Mouse (Mus musculus): Measurements from ENCODE around the gene Tmem202.
A peak's percentile ranks its signal among the peaks of the same experiment; 100 is the strongest.

The Tmem202 gene

GRCm38 (mm10) chr9:59548961-59549487, 9.4 kb upstream of the Tmem202 start:
- TF ChIP-seq GATA4 (IDR thresholded peaks at IDR 0.05; ENCODE audit: insufficient replicate concordance, low read length) = no peak

- TF ChIP-seq GATA4 (IDR thresholded peaks at IDR 0.05; ENCODE audit: insufficient replicate concordance, low read length) = no peak
Observed at GRCm38 (mm10) chr9:59547869-59548268, 8.2 kb upstream of the Tmem202 start.

- TF ChIP-seq GATA4 (IDR thresholded peaks at IDR 0.05; ENCODE audit: insufficient replicate concordance, low read length) = no peak
Observed at GRCm38 (mm10) chr9:59544739-59545138, 5.1 kb upstream of the Tmem202 start.

- TF ChIP-seq GATA4 (IDR thresholded peaks at IDR 0.05; ENCODE audit: insufficient replicate concordance, low read length) = peak; percentile 62; the same call in 1 of the 2 replicates
Observed at GRCm38 (mm10) chr9:59542766-59543324, 3.2 kb upstream of the Tmem202 start.

- no peak for TF ChIP-seq GATA4 (IDR thresholded peaks at IDR 0.05; ENCODE audit: insufficient replicate concordance, low read length)
Observed at GRCm38 (mm10) chr9:59541617-59542016, 2.0 kb upstream of the Tmem202 start.

- no peak for TF ChIP-seq GATA4 (IDR thresholded peaks at IDR 0.05; ENCODE audit: insufficient replicate concordance, low read length)
Observed at GRCm38 (mm10) chr9:59537651-59538050, 2.0 kb downstream of the Tmem202 start.

- TF ChIP-seq GATA4 (IDR thresholded peaks at IDR 0.05; ENCODE audit: insufficient replicate concordance, low read length) = no peak
Observed at GRCm38 (mm10) chr9:59533889-59534288, 5.8 kb downstream of the Tmem202 start.

- TF ChIP-seq GATA4 (IDR thresholded peaks at IDR 0.05; ENCODE audit: insufficient replicate concordance, low read length) = no peak
Observed at GRCm38 (mm10) chr9:59533422-59533821, 6.2 kb downstream of the Tmem202 start.

GRCm38 (mm10) chr9:59531645-59532044, 8.0 kb downstream of the Tmem202 start:
- no peak for TF ChIP-seq GATA4 (IDR thresholded peaks at IDR 0.05; ENCODE audit: insufficient replicate concordance, low read length)

- TF ChIP-seq GATA4 (IDR thresholded peaks at IDR 0.05; ENCODE audit: insufficient replicate concordance, low read length) = no peak
Observed at GRCm38 (mm10) chr9:59528274-59528673, 11.4 kb downstream of the Tmem202 start.

- TF ChIP-seq GATA4 (IDR thresholded peaks at IDR 0.05; ENCODE audit: insufficient replicate concordance, low read length) = no peak
Observed at GRCm38 (mm10) chr9:59527580-59527979, 12.1 kb downstream of the Tmem202 start.

- no peak for TF ChIP-seq GATA4 (IDR thresholded peaks at IDR 0.05; ENCODE audit: insufficient replicate concordance, low read length)
Observed at GRCm38 (mm10) chr9:59526727-59527126, 12.9 kb downstream of the Tmem202 start.

- TF ChIP-seq GATA4 (IDR thresholded peaks at IDR 0.05; ENCODE audit: insufficient replicate concordance, low read length) = no peak
Observed at GRCm38 (mm10) chr9:59522906-59523305, 16.7 kb downstream of the Tmem202 start.

GRCm38 (mm10) chr9:59519396-59519795, 20.3 kb downstream of the Tmem202 start:
- TF ChIP-seq GATA4 (IDR thresholded peaks at IDR 0.05; ENCODE audit: insufficient replicate concordance, low read length) = no peak

GRCm38 (mm10) chr9:59518976-59519375, 20.7 kb downstream of the Tmem202 start:
- no peak for TF ChIP-seq GATA4 (IDR thresholded peaks at IDR 0.05; ENCODE audit: insufficient replicate concordance, low read length)

GRCm38 (mm10) chr9:59517127-59517526, 22.5 kb downstream of the Tmem202 start:
- no peak for TF ChIP-seq GATA4 (IDR thresholded peaks at IDR 0.05; ENCODE audit: insufficient replicate concordance, low read length)

- TF ChIP-seq GATA4 (IDR thresholded peaks at IDR 0.05; ENCODE audit: insufficient replicate concordance, low read length) = no peak
Observed at GRCm38 (mm10) chr9:59515069-59515468, 24.6 kb downstream of the Tmem202 start.
